Mouse (Mus musculus) hindbrain, embryonic 12.5 days (tissue): ENCODE data around the gene Kpna4. TPM values are rescaled to one million over a fixed set of nuclear protein-coding genes. Genes with fewer than 3 reads are reported as not detected.
"Not testable (repeated sequence)": the region's sequence is repeated elsewhere in the genome, so short reads cannot be mapped to it uniquely, and the experiment has no call there.

Experiments
- ATAC-seq: fragments of 200-750 bp; cut with Nextera tagmentation; 2 replicates; pipeline ENCODE4 v1.8.0; 2017; ENCODE audit warnings: moderate TSS enrichment; ENCODE audit not compliant: low FRiP score
- H3K27ac ChIP-seq: fragments of 300-500 bp; sonication (generic); 2 replicates; pipeline ENCODE4 v1.5.1; 2016; ENCODE audit warnings: mild to moderate bottlenecking
- H3K27me3 ChIP-seq: fragments of 300-500 bp; sonication (generic); 2 replicates; pipeline ENCODE4 v1.6.1; 2016; ENCODE audit warnings: mild to moderate bottlenecking
- H3K36me3 ChIP-seq: fragments of 300-500 bp; sonication (generic); 2 replicates; pipeline ENCODE4 v1.6.1; 2016; ENCODE audit warnings: mild to moderate bottlenecking
- H3K4me1 ChIP-seq: fragments of 300-500 bp; sonication (generic); 2 replicates; pipeline ENCODE4 v1.6.1; 2016
- H3K4me2 ChIP-seq: fragments of 300-500 bp; sonication (generic); replicated peaks from 2 replicates; pipeline ENCODE4 v1.6.1; 2016; ENCODE audit warnings: mild to moderate bottlenecking
- H3K4me3 ChIP-seq: fragments of 300-500 bp; sonication (generic); 2 replicates; pipeline ENCODE4 v1.5.1; 2016; ENCODE audit warnings: mild to moderate bottlenecking
- H3K9ac ChIP-seq: fragments of 300-500 bp; sonication (generic); 2 replicates; pipeline ENCODE4 v1.6.1; 2016; ENCODE audit warnings: mild to moderate bottlenecking, moderate library complexity
- H3K9me3 ChIP-seq: fragments of 300-500 bp; sonication (generic); replicated peaks from 2 replicates; pipeline ENCODE4 v1.6.1; 2016; ENCODE audit warnings: mild to moderate bottlenecking
- WGBS: fragments of 180-500 bp; shearing (Covaris S2); methylation state at CpG from one replicate; pipeline ENCODE4 v1.1.7; 2016; 5-methylcytosine and 5-hydroxymethylcytosine counted together
- polyA plus RNA-seq: library from polyadenylated mRNA; unstranded; fragments of >200 nt; fragmentation: Nextera tagmentation; extraction: Ambion mirVana; gene quantifications from 2 replicates; pipeline ENCODE4 v1.2.1, GENCODE M21; 2016

The Kpna4 gene
- polyA plus RNA-seq, 1 experiment from 2014 or later = 54.1 TPM

GRCm38 (mm10) chr3:69041298-69041697, 85.6 kb downstream of the Kpna4 start:
- Histone ChIP-seq H3K4me1 (peaks cover 11% of the 10 kb centered on the region), H3K4me3 (no peak overlapping the region), H3K27ac (no peak overlapping the region)

GRCm38 (mm10) chr3:69040105-69040504, 86.8 kb downstream of the Kpna4 start:
- Histone ChIP-seq H3K9ac (no peak overlapping the region), H3K4me1 (peaks cover 5% of the 10 kb centered on the region), H3K4me2 (0 out of 2 replicates have a peak overlapping the region, but pooled peaks have one; percentile 2), H3K4me3 (no peak overlapping the region), H3K27me3 (no peaks in the 10 kb centered on the region), H3K27ac (no peak overlapping the region), H3K9me3 (no peaks in the 10 kb centered on the region), H3K36me3 (peaks cover 2% of the 10 kb centered on the region; the same call in 1 of the 2 replicates)
- no peak for ATAC-seq
- WGBS = 84% methylated on average over 2 of the region's 2 CpGs

More at GRCm38 (mm10) chr3:69041298-69041697, 85.6 kb downstream of the Kpna4 start:
- Histone ChIP-seq H3K27me3 (no peaks in the 10 kb centered on the region), H3K9ac (no peak overlapping the region), H3K9me3 (no peaks in the 10 kb centered on the region), H3K36me3 (peaks cover 2% of the 10 kb centered on the region; the same call in 1 of the 2 replicates), H3K4me2 (peak overlapping the region; percentile 13; the same call in 1 of the 2 replicates)
- WGBS = 74% methylated on average over 5 of the region's 5 CpGs
- ATAC-seq = no peak

- no peak overlapping the region for H3K4me3 ChIP-seq
- no peaks in the 10 kb centered on the region for H3K9me3 ChIP-seq
- no peaks in the 10 kb centered on the region for H3K27me3 ChIP-seq
- H3K4me1 ChIP-seq = no peaks in the 10 kb centered on the region
- peaks cover 40% of the 10 kb centered on the region for H3K36me3 ChIP-seq
- H3K4me2 ChIP-seq = no peak overlapping the region
- no peak for ATAC-seq
- no peak overlapping the region for H3K9ac ChIP-seq
- 88% methylated on average over 1 of the region's 1 CpGs for WGBS
- no peak overlapping the region for H3K27ac ChIP-seq
These were observed 100.7 kb downstream of the Kpna4 start for GRCm38 (mm10) chr3:69026133-69026783.

- H3K27ac ChIP-seq = no peak overlapping the region
- no peak for ATAC-seq
- H3K36me3 ChIP-seq = peaks cover 33% of the 10 kb centered on the region
These were observed 106.1 kb downstream of the Kpna4 start for GRCm38 (mm10) chr3:69020764-69021163.

GRCm38 (mm10) chr3:69020285-69020684, 106.6 kb downstream of the Kpna4 start:
- ATAC-seq = no peak
- H3K9me3 ChIP-seq = no peaks in the 10 kb centered on the region
- H3K27me3 ChIP-seq = no peaks in the 10 kb centered on the region
- WGBS = 88% methylated on average over 2 of the region's 2 CpGs
- no peaks in the 10 kb centered on the region for H3K4me1 ChIP-seq
- no peak overlapping the region for H3K4me3 ChIP-seq
- no peak overlapping the region for H3K27ac ChIP-seq
- H3K9ac ChIP-seq = no peak overlapping the region
- H3K4me2 ChIP-seq = no peak overlapping the region
- H3K36me3 ChIP-seq = peaks cover 30% of the 10 kb centered on the region

More at GRCm38 (mm10) chr3:69020764-69021163, 106.1 kb downstream of the Kpna4 start:
- Histone ChIP-seq H3K4me1 (no peaks in the 10 kb centered on the region), H3K4me3 (no peak overlapping the region), H3K4me2 (no peak overlapping the region), H3K9me3 (no peaks in the 10 kb centered on the region), H3K27me3 (no peaks in the 10 kb centered on the region), H3K9ac (no peak overlapping the region)

GRCm38 (mm10) chr3:69018635-69019034, 108.3 kb downstream of the Kpna4 start:
- not testable (repeated sequence) for H3K4me3 ChIP-seq, H3K9me3 ChIP-seq, H3K9ac ChIP-seq, H3K4me2 ChIP-seq, ATAC-seq, H3K4me1 ChIP-seq, H3K27ac ChIP-seq, H3K27me3 ChIP-seq
- H3K36me3 ChIP-seq = peaks cover 26% of the 10 kb centered on the region
- WGBS = 96% methylated on average over 2 of the region's 2 CpGs

- WGBS = 92% methylated on average over 3 of the region's 3 CpGs
- ATAC-seq = no peak
- H3K4me2 ChIP-seq = no peak overlapping the region
- H3K4me1 ChIP-seq = no peaks in the 10 kb centered on the region
- H3K9ac ChIP-seq = no peak overlapping the region
- H3K9me3 ChIP-seq = no peaks in the 10 kb centered on the region
- H3K4me3 ChIP-seq = no peak overlapping the region
- H3K27ac ChIP-seq = no peak overlapping the region
- H3K27me3 ChIP-seq = no peaks in the 10 kb centered on the region
- peaks cover 24% of the 10 kb centered on the region for H3K36me3 ChIP-seq
These were observed 109.7 kb downstream of the Kpna4 start for GRCm38 (mm10) chr3:69017181-69017580.

Other genes starting within 250 kb of the Kpna4 start
- 15.9 and 18.2 TPM in 2 replicates for gene Ift80, start 122.5 kb downstream of the Kpna4 start, polyA plus RNA-seq
- 131 TPM in 2 replicates for gene Smc4, start 122.4 kb downstream of the Kpna4 start, polyA plus RNA-seq
- 122 and 125 TPM in 2 replicates for gene Trim59, start 82.4 kb downstream of the Kpna4 start, polyA plus RNA-seq
- gene Arl14, start 95.3 kb upstream of the Kpna4 start, polyA plus RNA-seq = not detected in 2 replicates
- gene Ppm1l, start 189.7 kb upstream of the Kpna4 start, polyA plus RNA-seq = 23.3 and 26.9 TPM in 2 replicates